Mouse (Mus musculus) erythroblast, embryonic 14.5 days (primary cell): ENCODE data around the gene Cnih3.

Experiments used
- GATA1 ChIP-seq: IDR thresholded peaks from 2 replicates; pipeline ENCODE4 v1.6.1; 2012; ENCODE audit warnings: low read length, inconsistent platforms, mixed read lengths
- TAL1 ChIP-seq: IDR thresholded peaks from 3 replicates; pipeline ENCODE4 v1.6.1; 2012; ENCODE audit warnings: low read length, inconsistent platforms, mixed read lengths

DNA sequence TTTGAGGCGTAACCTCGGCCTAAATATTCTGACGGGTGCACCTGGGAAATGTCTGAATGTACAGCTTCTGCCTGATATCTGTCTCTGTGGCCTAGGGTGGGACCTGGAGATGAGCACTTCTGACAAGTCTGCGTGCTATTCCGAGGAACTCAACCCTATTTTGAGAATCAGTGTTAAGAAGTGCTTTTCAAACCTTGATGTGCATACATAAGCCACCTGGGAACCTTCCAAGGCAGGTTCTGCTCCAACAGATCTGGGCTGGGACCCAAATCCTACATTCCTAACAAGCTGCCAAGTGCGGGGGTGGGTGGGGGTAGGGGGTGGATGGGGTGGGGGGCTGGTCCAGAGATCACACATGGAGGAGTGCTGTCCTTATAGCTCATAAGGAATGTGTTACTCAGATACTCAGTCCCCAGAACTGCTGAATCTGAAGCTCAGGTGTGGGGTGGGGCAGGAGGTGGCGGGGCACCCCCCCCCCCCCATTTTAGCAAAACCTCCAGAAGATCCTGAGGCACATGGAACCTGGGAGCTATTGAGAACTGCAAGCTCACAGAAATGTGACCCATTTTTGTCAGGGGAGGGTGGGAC, 89.3 kb downstream of the Cnih3 start:
- TF ChIP-seq GATA1 (no peak), TAL1 (no peak)
